In genomic region chr13:107600331-107601131, GRCm38 (mm10) we compare ENCODE assay signal across 9 mouse cellular contexts.
DNase-seq lines count a peak whose midpoint lies in the region; ATAC-seq and TF ChIP-seq lines count a peak whose summit lies in the region.
"Had no signal": no experiment of that assay in that cellular context is flagged by ENCODE, and none has a peak within 500 bp of the region (broad histone marks: within the 10 kb centered on the region; RNA-seq: fewer than 3 reads in every experiment).

No protein-coding gene starts in this region.

- peak overlapping the region; percentile 55 for H3K4me2 ChIP-seq in heart, embryonic 16.5 days (ENCODE audit: low read depth, low read length)
- H3K4me2 ChIP-seq: limb, embryonic 15.5 days had no signal

- WGBS in heart, embryonic 16.5 days, result 28% methylated on average over 22 of the region's 22 CpGs

- ATAC-seq in heart, embryonic 16.5 days (replicated peaks; ENCODE audit: extremely low read depth, insufficient read depth, low FRiP score), result peak; percentile 58
- ATAC-seq in erythroblast, adult 5-6 weeks (replicated peaks; ENCODE audit: low FRiP score, poor library complexity, severe bottlenecking), result no peak

- no peaks in the 10 kb centered on the region for H3K36me3 ChIP-seq in ES-E14 (ENCODE audit: control insufficient read depth, insufficient read depth, low read length, poor library complexity, severe bottlenecking)
- H3K36me3 ChIP-seq in heart, embryonic 16.5 days (ENCODE audit: control insufficient read depth, insufficient read depth), result no peaks in the 10 kb centered on the region
- H3K36me3 ChIP-seq in megakaryocyte, embryonic 14.5 days (replicated peaks; ENCODE audit: low read length), result peaks cover 7% of the 10 kb centered on the region
- H3K36me3 ChIP-seq: limb, embryonic 15.5 days had no signal

- no peaks in the 10 kb centered on the region for H3K9me3 ChIP-seq in ES-E14 (ENCODE audit: control insufficient read depth, insufficient read depth, low read depth, low read length)
- peaks cover 8% of the 10 kb centered on the region; the same call in 1 of the 2 replicates for H3K9me3 ChIP-seq in heart, embryonic 16.5 days (replicated peaks; ENCODE audit: control insufficient read depth, low read length)
- peaks cover 5% of the 10 kb centered on the region for H3K9me3 ChIP-seq in megakaryocyte, embryonic 14.5 days
- H3K9me3 ChIP-seq: limb, embryonic 15.5 days had no signal

- H3K9ac ChIP-seq in ES-E14 (ENCODE audit: insufficient read depth, low read depth, low read length, poor library complexity, severe bottlenecking), result peak overlapping the region; percentile 26
- H3K9ac ChIP-seq in heart, embryonic 16.5 days (ENCODE audit: low read length), result no peak overlapping the region
- H3K9ac ChIP-seq: limb, embryonic 15.5 days had no signal

- peaks cover 0 to 2% of the 10 kb centered on the region in 2 experiments; a peak in 1 of 4 replicates for H3K4me1 ChIP-seq in ES-E14 (ENCODE audit: control insufficient read depth in 2 of 2, insufficient read depth in 2 of 2, low read length in 2 of 2, poor library complexity in 1 of 2)
- no peaks in the 10 kb centered on the region for H3K4me1 ChIP-seq in heart, embryonic 16.5 days (ENCODE audit: control insufficient read depth, insufficient read depth, low read length)
- H3K4me1 ChIP-seq in megakaryocyte, embryonic 14.5 days, result peaks cover 72% of the 10 kb centered on the region
- H3K4me1 ChIP-seq: limb, embryonic 15.5 days had no signal

- H3K4me3 ChIP-seq in ES-E14 (ENCODE audit: insufficient read depth in 1 of 2, low read depth in 1 of 2, low read length in 2 of 2, poor library complexity in 1 of 2, severe bottlenecking in 1 of 2), result peak overlapping the region; percentile 24 to 56; a peak in 3 of 4 replicates
- no peak overlapping the region; the same call in 1 of the 2 replicates for H3K4me3 ChIP-seq in heart, embryonic 16.5 days (ENCODE audit: low read length)
- peak overlapping the region; percentile 72 for H3K4me3 ChIP-seq in megakaryocyte, embryonic 14.5 days (replicated peaks)
- H3K4me3 ChIP-seq: limb, embryonic 15.5 days had no signal

- peak; percentile 56 for DNase-seq in ES-E14 (ENCODE audit: low read depth, low spot score)
- peak; percentile 80 for DNase-seq in embryo, embryonic 10.5 days (ENCODE audit: low spot score)
- peak; percentile 71 to 73 for DNase-seq in kidney, postnatal 36 days
- DNase-seq in cerebellum, adult 9-11 months, result no peak
- DNase-seq in gastrocnemius, adult 8-10 months (ENCODE audit: low spot score in 2 of 2), result no peak

- H3K27me3 ChIP-seq in heart, embryonic 16.5 days (ENCODE audit: control insufficient read depth, insufficient read depth, low read length), result no peaks in the 10 kb centered on the region
- H3K27me3 ChIP-seq in megakaryocyte, embryonic 14.5 days (replicated peaks), result no peaks in the 10 kb centered on the region
- H3K27me3 ChIP-seq: limb, embryonic 15.5 days had no signal

- in situ Hi-C loops in ES-E14 (cut with MboI; ENCODE audit: low sequenced_read_pairs in 2 of 2, unreplicated experiment in 2 of 2), result no loop called here

- H3K27ac ChIP-seq in ES-E14 (ENCODE audit: insufficient read depth, low read depth, low read length, poor library complexity, severe bottlenecking), result no peak overlapping the region
- H3K27ac ChIP-seq in heart, embryonic 16.5 days (ENCODE audit: low read length), result no peak overlapping the region
- H3K27ac ChIP-seq: limb, embryonic 15.5 days had no signal

TF ChIP-seq in ES-E14, 5 proteins besides CTCF, POLR2A, EP300 and RAD21:
- TF ChIP-seq ZC3H11A (IDR thresholded peaks at IDR 0.05; ENCODE audit: borderline replicate concordance, low read depth, low read length) (no peak), MAFK (IDR thresholded peaks at IDR 0.05; ENCODE audit: insufficient read depth, low read depth, low read length) (peak; percentile 46; the same call in 1 of the 2 replicates), HCFC1 (IDR thresholded peaks at IDR 0.05; ENCODE audit: borderline replicate concordance, insufficient read depth, low read length) (no peak), ZNF384 (IDR thresholded peaks at IDR 0.05; ENCODE audit: low read depth, low read length) (no peak), CHD2 (IDR thresholded peaks at IDR 0.05; ENCODE audit: low read depth, low read length) (no peak)
TF ChIP-seq in ES-E14: peak in this region for 1.

Comparison
In these comparisons a context has a peak if more than half of its experiments do, and no peak if none do; other contexts are left out.
1. DNase-seq: peak in ES-E14 (single experiment), embryo, embryonic 10.5 days (single experiment) and kidney, postnatal 36 days (2 of 2); none in cerebellum, adult 9-11 months (single experiment) and gastrocnemius, adult 8-10 months (0 of 2).